Mouse (Mus musculus): Measurements from ENCODE around the gene Oasl2. TPM values are rescaled to one million over a fixed set of nuclear protein-coding genes. Genes with fewer than 3 reads are reported as not detected.
"Not testable (repeated sequence)": the region's sequence is repeated elsewhere in the genome, so short reads cannot be mapped to it uniquely, and the experiment has no call there.

Gene Oasl2
- total RNA-seq (2014; rRNA removed; ENCODE audit: low replicate concordance) (11.4 and 14.9 TPM in 2 replicates), polyA plus RNA-seq (2015; fragmentation: Nextera tagmentation; extraction: Ambion mirVana) (6.5 and 9.2 TPM in 2 replicates)

DNA sequence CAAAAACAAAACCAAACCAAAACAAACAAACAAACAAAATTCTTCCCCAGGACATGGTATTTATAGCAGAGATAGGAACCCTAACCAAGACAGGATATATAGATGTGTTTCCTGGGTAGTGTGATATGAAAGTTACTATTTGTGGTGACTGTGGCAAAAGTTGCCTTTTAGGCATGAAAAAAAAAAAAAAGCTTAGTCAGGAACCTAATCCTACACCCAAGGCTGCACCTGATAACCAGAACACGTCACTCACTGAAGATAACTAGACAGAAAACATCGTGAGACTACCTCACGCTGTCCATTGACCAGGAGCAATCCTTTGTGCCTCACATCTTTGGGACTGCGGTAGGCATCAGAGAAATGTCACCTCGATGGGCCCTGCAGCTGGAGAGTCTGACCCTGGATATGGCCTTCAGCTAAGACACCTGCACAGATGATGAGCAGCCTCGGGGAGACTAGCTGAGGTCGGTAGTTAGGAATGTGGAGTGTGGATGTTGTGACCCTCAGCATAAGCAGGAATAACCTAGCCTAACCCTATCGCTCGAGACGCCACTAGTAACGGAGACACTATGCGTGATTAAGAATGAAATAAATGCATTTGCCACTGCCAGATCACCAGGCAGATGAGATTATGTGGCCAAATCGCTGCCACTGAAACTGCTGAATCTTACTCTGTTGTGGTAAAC is at the start of gene Oasl2:
TSS of gene Oasl2 (plus strand) at position 249 of the 686 bp plus-strand sequence.
- Histone ChIP-seq H3K9ac (replicated peaks; ENCODE audit: low read depth, low read length) (peak within 1 kb of the TSS; percentile 37; the same call in 1 of the 2 replicates), H3K4me1 (ENCODE audit: control insufficient read depth, insufficient read depth) (no peaks in the 10 kb centered on the region), H3K9me3 (replicated peaks; ENCODE audit: control insufficient read depth, low read length) (no peaks in the 10 kb centered on the region), H3K36me3 (replicated peaks; ENCODE audit: control insufficient read depth, insufficient read depth, low read length) (no peaks in the 10 kb centered on the region), H3K4me3 (ENCODE audit: low read depth, low read length) (peak within 1 kb of the TSS; percentile 42), H3K27me3 (ENCODE audit: control insufficient read depth, insufficient read depth, low read length) (0 out of 2 replicates have a peak, but pooled peaks cover 3% of the 10 kb centered on the region), H3K4me2 (ENCODE audit: low read depth, low read length) (peak within 1 kb of the TSS; percentile 56), H3K27ac (ENCODE audit: low read depth) (peak within 1 kb of the TSS; percentile 54)
- ATAC-seq (ENCODE audit: insufficient read depth, low read depth): no peak
- TF ChIP-seq CTCF (IDR thresholded peaks at IDR 0.05; ENCODE audit: low read depth) (no peak), EP300 (IDR thresholded peaks at IDR 0.05; ENCODE audit: low read depth) (no peak)
- WGBS: 39% methylated on average over 13 of the region's 13 CpGs
- no peak for DNase-seq (ENCODE audit: low spot score)

DNA sequence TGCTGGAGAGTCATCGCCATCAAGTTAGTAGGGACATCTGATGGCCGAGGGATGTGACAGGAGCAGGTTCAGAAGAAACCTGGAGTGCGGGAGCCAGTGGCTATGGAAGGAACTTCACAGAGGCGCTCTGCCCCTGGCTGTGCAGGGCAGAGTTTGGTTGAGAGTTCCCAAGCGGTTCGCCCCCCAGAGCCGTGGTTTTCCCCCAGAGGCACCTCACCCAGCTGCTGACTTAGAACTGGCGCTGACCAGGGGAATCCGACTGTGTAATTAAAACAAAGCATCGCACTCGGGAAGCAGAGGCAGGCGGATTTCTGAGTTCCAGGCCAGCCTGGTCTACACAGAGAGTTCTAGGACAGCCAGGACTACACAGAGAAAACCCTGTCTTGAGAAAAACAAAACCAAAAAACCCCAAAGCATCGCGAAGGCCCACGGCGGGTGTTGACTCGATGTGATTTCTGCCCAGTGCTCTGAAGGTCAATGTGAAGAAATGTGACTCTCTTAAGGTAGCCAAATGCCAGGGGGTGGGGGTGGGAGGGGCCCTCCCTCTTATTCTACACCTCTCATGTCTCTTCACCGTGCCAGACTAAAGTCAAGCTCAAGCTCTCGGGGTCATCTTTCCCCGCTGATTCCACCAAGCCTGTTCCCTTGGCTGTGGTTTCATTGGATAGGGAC is 45.0 kb upstream of the Oasl2 start:
- Histone ChIP-seq H3K36me3 (replicated peaks; ENCODE audit: control insufficient read depth, insufficient read depth, low read length) (no peaks in the 10 kb centered on the region), H3K27ac (ENCODE audit: low read depth) (no peak overlapping the region), H3K4me1 (ENCODE audit: control insufficient read depth, insufficient read depth) (no peaks in the 10 kb centered on the region), H3K9ac (replicated peaks; ENCODE audit: low read depth, low read length) (no peak overlapping the region), H3K27me3 (ENCODE audit: control insufficient read depth, insufficient read depth, low read length) (no peaks in the 10 kb centered on the region), H3K4me3 (ENCODE audit: low read depth, low read length) (no peak overlapping the region), H3K4me2 (ENCODE audit: low read depth, low read length) (no peak overlapping the region), H3K9me3 (replicated peaks; ENCODE audit: control insufficient read depth, low read length) (no peaks in the 10 kb centered on the region)
- DNase-seq (ENCODE audit: low spot score) (no peak), ATAC-seq (ENCODE audit: insufficient read depth, low read depth) (0 out of 2 replicates have a peak, but pooled peaks have one; percentile 30)
- no peak for TF ChIP-seq CTCF (IDR thresholded peaks at IDR 0.05; ENCODE audit: low read depth)
- TF ChIP-seq EP300 (IDR thresholded peaks at IDR 0.05; ENCODE audit: low read depth): no peak
- WGBS: 77% methylated on average over 20 of the region's 20 CpGs

DNA sequence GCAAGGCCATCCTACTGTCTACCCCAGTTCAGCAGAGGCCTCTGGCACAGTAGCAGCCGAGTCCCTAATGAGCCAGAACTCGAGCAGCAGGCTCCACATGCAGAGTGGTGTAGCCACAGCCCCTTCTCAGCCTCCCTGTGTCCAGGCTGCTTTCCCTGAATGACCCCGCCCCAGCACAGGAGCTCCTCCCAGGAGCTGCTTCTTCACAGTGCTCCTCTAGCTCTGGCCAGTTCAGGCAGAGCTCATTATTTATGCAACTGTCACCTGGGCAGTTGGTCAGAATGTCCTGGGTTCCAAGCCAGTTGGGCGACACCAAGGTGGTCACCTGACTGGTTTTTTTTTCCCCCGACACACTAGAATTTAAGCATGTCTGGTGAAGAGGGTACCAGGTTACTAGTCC is 43.4 kb upstream of the Oasl2 start, which contains the start of gene 4930519G04Rik:
TSS of gene 4930519G04Rik (plus strand) at position 301 of the 400 bp plus-strand sequence.
- not testable (repeated sequence) for H3K27ac ChIP-seq (ENCODE audit: low read depth); H3K4me2 ChIP-seq (ENCODE audit: low read depth, low read length); H3K9ac ChIP-seq (replicated peaks; ENCODE audit: low read depth, low read length); H3K4me1 ChIP-seq (ENCODE audit: control insufficient read depth, insufficient read depth); DNase-seq (ENCODE audit: low spot score); H3K36me3 ChIP-seq (replicated peaks; ENCODE audit: control insufficient read depth, insufficient read depth, low read length); H3K27me3 ChIP-seq (ENCODE audit: control insufficient read depth, insufficient read depth, low read length); H3K4me3 ChIP-seq (ENCODE audit: low read depth, low read length); ATAC-seq (ENCODE audit: insufficient read depth, low read depth); H3K9me3 ChIP-seq (replicated peaks; ENCODE audit: control insufficient read depth, low read length)
- WGBS: 84% methylated on average over 3 of the region's 5 CpGs

DNA sequence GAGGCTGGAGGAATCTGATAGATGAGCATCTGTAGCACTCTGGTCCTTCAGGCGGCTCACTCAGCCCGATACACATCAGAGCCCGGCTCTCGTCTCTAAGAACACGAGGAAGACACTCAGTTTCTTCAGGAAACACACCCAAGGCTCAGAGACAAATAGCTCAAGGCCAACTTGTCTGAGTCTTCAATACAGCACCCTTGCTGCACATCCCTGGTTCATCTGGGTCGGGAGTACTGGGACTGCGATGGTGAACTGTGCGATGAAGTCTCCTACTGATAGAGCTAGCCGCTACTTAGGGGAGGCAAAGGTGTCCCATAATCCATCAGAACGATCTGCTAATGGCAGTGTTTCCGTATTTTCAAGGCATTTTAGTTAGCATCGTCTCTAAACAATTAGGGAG is 38.2 kb upstream of the Oasl2 start, which contains the start of gene Gm9936:
TSS of gene Gm9936 (minus strand) at position 101 of the 400 bp plus-strand sequence.
- DNase-seq (ENCODE audit: low spot score) (no peak), ATAC-seq (ENCODE audit: insufficient read depth, low read depth) (no peak)
- Histone ChIP-seq H3K4me1 (ENCODE audit: control insufficient read depth, insufficient read depth) (no peaks in the 10 kb centered on the region), H3K9me3 (replicated peaks; ENCODE audit: control insufficient read depth, low read length) (no peaks in the 10 kb centered on the region), H3K36me3 (replicated peaks; ENCODE audit: control insufficient read depth, insufficient read depth, low read length) (no peaks in the 10 kb centered on the region), H3K27me3 (ENCODE audit: control insufficient read depth, insufficient read depth, low read length) (peaks cover 21% of the 10 kb centered on the region), H3K27ac (ENCODE audit: low read depth) (no peak within 1 kb of the TSS), H3K4me3 (ENCODE audit: low read depth, low read length) (no peak within 1 kb of the TSS), H3K4me2 (ENCODE audit: low read depth, low read length) (peak within 1 kb of the TSS; percentile 59), H3K9ac (replicated peaks; ENCODE audit: low read depth, low read length) (no peak within 1 kb of the TSS)
- TF ChIP-seq CTCF (IDR thresholded peaks at IDR 0.05; ENCODE audit: low read depth): no peak
- TF ChIP-seq EP300 (IDR thresholded peaks at IDR 0.05; ENCODE audit: low read depth): no peak
- 78% methylated on average over 12 of the region's 12 CpGs for WGBS

DNA sequence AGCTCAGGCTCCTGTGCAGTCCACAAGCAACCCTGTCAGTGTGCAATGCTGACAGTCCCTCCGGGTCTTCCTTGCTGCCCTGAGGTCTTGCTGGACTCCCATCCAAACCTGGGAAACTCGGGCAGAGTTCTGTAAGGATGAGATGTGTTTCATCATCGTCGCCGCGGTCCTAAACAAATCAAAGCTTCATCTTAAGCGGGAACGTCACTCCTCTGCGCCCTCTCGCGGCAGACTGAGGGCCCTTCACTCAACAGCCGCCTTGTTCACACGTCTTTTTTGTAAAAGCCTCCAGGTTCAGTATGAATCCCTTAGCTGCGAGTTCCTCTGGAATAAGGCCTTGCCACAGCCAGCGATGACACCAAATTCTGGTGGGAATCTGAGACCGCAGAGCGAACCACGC is 37.5 kb upstream of the Oasl2 start:
- Histone ChIP-seq H3K4me1 (ENCODE audit: control insufficient read depth, insufficient read depth) (no peaks in the 10 kb centered on the region), H3K27ac (ENCODE audit: low read depth) (no peak overlapping the region), H3K27me3 (ENCODE audit: control insufficient read depth, insufficient read depth, low read length) (peaks cover 21% of the 10 kb centered on the region), H3K4me3 (ENCODE audit: low read depth, low read length) (no peak overlapping the region), H3K9me3 (replicated peaks; ENCODE audit: control insufficient read depth, low read length) (no peaks in the 10 kb centered on the region), H3K9ac (replicated peaks; ENCODE audit: low read depth, low read length) (no peak overlapping the region), H3K36me3 (replicated peaks; ENCODE audit: control insufficient read depth, insufficient read depth, low read length) (no peaks in the 10 kb centered on the region), H3K4me2 (ENCODE audit: low read depth, low read length) (peak overlapping the region; percentile 59)
- TF ChIP-seq CTCF (IDR thresholded peaks at IDR 0.05; ENCODE audit: low read depth) (peak; percentile 88), EP300 (IDR thresholded peaks at IDR 0.05; ENCODE audit: low read depth) (no peak)
- DNase-seq (ENCODE audit: low spot score) (peak; percentile 60), ATAC-seq (ENCODE audit: insufficient read depth, low read depth) (no peak; the same call in 1 of the 2 replicates)
- WGBS: 6% methylated on average over 18 of the region's 18 CpGs

Data from heart, postnatal 0 days (tissue).